Mouse (Mus musculus) midbrain, embryonic 16.5 days (tissue): ENCODE data around the gene Cxcr6. TPM values are rescaled to one million over a fixed set of nuclear protein-coding genes. Genes with fewer than 3 reads are reported as not detected.

ENCODE experiments used
- ATAC-seq: fragments of 200-750 bp; cut with Nextera tagmentation; 2 replicates; pipeline ENCODE4 v1.8.0; 2017; ENCODE audit warnings: moderate TSS enrichment
- H3K27ac ChIP-seq: fragments of 300-500 bp; sonication (generic); 2 replicates; pipeline ENCODE4 v1.5.1; 2014; ENCODE audit warnings: mild to moderate bottlenecking, low read length, mixed read lengths
- H3K27me3 ChIP-seq: fragments of 300-500 bp; sonication (generic); 2 replicates; pipeline ENCODE4 v1.6.1; 2014; ENCODE audit warnings: low read depth, low read length, mixed read lengths; ENCODE audit not compliant: control insufficient read depth, insufficient read depth
- H3K36me3 ChIP-seq: fragments of 300-500 bp; sonication (generic); 2 replicates; pipeline ENCODE4 v1.6.1; 2014; ENCODE audit warnings: mild to moderate bottlenecking, low read length, moderate library complexity, mixed read lengths; ENCODE audit not compliant: control insufficient read depth, insufficient read depth
- H3K4me1 ChIP-seq: fragments of 300-500 bp; sonication (generic); 2 replicates; pipeline ENCODE4 v1.6.1; 2014; ENCODE audit warnings: mild to moderate bottlenecking, low read length, mixed read lengths; ENCODE audit not compliant: control insufficient read depth, insufficient read depth
- H3K4me2 ChIP-seq: fragments of 300-500 bp; sonication (generic); 2 replicates; pipeline ENCODE4 v1.6.1; 2014; ENCODE audit warnings: mild to moderate bottlenecking, low read length, mixed read lengths
- H3K4me3 ChIP-seq: fragments of 300-500 bp; sonication (generic); 2 replicates; pipeline ENCODE4 v1.5.1; 2014; ENCODE audit warnings: low read depth, mild to moderate bottlenecking, low read length, moderate library complexity, mixed read lengths
- H3K9ac ChIP-seq: fragments of 300-500 bp; sonication (generic); 2 replicates; pipeline ENCODE4 v1.6.1; 2014; ENCODE audit warnings: low read depth, low read length, mixed read lengths
- H3K9me3 ChIP-seq: fragments of 300-500 bp; sonication (generic); replicated peaks from 2 replicates; pipeline ENCODE4 v1.6.1; 2014; ENCODE audit warnings: mild to moderate bottlenecking, low read length, mixed read lengths; ENCODE audit not compliant: control insufficient read depth, poor library complexity, severe bottlenecking
- WGBS: fragments of 180-500 bp; shearing (Covaris S2); extraction: QIAGEN DNeasy Blood & Tissue Kit; methylation state at CpG from one replicate; pipeline ENCODE4 v1.1.7; 2014; 5-methylcytosine and 5-hydroxymethylcytosine counted together
- polyA plus RNA-seq: library from polyadenylated mRNA; unstranded; fragments of >200 nt; fragmentation: Nextera tagmentation; extraction: Ambion mirVana; gene quantifications from 2 replicates; pipeline ENCODE4 v1.2.1, GENCODE M21; 2015

The Cxcr6 gene
- polyA plus RNA-seq, 1 experiment from 2014 or later = 0.28 TPM

GRCm38 (mm10) chr9:123852449-123853390, 46.4 kb downstream of the Cxcr6 start:
- H3K9me3 ChIP-seq = no peaks in the 10 kb centered on the region
- WGBS = 62% methylated on average over 5 of the region's 5 CpGs
- H3K4me2 ChIP-seq = peak overlapping the region; percentile 70
- H3K9ac ChIP-seq = peak overlapping the region; percentile 64
- H3K4me3 ChIP-seq = peak overlapping the region; percentile 37
- H3K27me3 ChIP-seq = no peaks in the 10 kb centered on the region
- peaks cover 8% of the 10 kb centered on the region for H3K4me1 ChIP-seq
- peak; percentile 25 for ATAC-seq
- no peaks in the 10 kb centered on the region for H3K36me3 ChIP-seq
- peak overlapping the region; percentile 60 for H3K27ac ChIP-seq

DNA sequence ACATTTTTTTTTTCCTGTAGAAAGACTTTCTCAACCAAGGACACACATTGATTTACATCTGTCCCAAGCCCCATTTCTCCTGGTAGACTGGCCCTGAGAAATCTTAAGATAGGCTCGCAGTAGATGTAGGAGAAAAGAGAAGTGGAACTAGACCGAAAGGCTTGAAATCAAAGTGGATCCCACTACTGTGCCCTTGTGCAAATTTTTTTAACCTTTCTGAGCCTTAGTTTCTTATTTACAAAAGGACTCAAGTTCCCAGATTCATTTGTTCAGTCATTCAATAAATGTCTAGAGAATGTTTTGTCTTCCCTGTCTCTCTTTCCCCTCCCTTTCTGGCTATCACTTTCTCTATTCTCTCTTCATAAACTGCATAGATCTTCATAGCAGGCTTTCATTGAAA, 50.6 kb downstream of the Cxcr6 start:
- ATAC-seq = no peak

More for the DNA sequence above, 50.6 kb downstream of the Cxcr6 start:
- no peak overlapping the region for H3K27ac ChIP-seq
- H3K4me3 ChIP-seq = no peak overlapping the region
- WGBS = 88% methylated on average over 2 of the region's 2 CpGs
- H3K36me3 ChIP-seq = no peaks in the 10 kb centered on the region
- no peak overlapping the region for H3K4me2 ChIP-seq
- no peak overlapping the region for H3K9ac ChIP-seq
- H3K27me3 ChIP-seq = no peaks in the 10 kb centered on the region
- H3K4me1 ChIP-seq = peaks cover 3% of the 10 kb centered on the region; the same call in 1 of the 2 replicates
- H3K9me3 ChIP-seq = no peaks in the 10 kb centered on the region

Other genes with a start within 250 kb of the Cxcr6 start
- 0.25 and 0.39 TPM in 2 replicates for gene Slc6a20b, start 173.9 kb upstream of the Cxcr6 start, polyA plus RNA-seq
- 0.30 TPM in 2 replicates for gene Ccr9, start 128.0 kb upstream of the Cxcr6 start, polyA plus RNA-seq
- 12.5 and 15.1 TPM in 2 replicates for gene Slc6a20a, start 127.6 kb upstream of the Cxcr6 start, polyA plus RNA-seq
- gene Lztfl1, start 88.8 kb upstream of the Cxcr6 start, polyA plus RNA-seq = 51.1 and 53.1 TPM in 2 replicates
- 18.1 and 18.2 TPM in 2 replicates for gene Fyco1, start 45.4 kb downstream of the Cxcr6 start, polyA plus RNA-seq
- gene Xcr1, start 55.6 kb downstream of the Cxcr6 start, polyA plus RNA-seq = 0.04 TPM in 1 of 2 replicates, not detected in the other
- 0.53 and 0.73 TPM in 2 replicates for gene Ccr1, start 162.2 kb downstream of the Cxcr6 start, polyA plus RNA-seq
- gene Ccr1l1, start 171.9 kb downstream of the Cxcr6 start, polyA plus RNA-seq = not detected in 2 replicates
- not detected in 2 replicates for gene Ccr3, start 215.5 kb downstream of the Cxcr6 start, polyA plus RNA-seq